Mouse (Mus musculus) limb, embryonic 14.5 days (tissue): ENCODE measurements around the gene Gdpgp1. TPM values are rescaled to one million over a fixed set of nuclear protein-coding genes. Genes with fewer than 3 reads are reported as not detected.

Experiments
- ATAC-seq: fragments of 200-750 bp; cut with Nextera tagmentation; 2 replicates; pipeline ENCODE4 v1.8.0; 2017; ENCODE audit warnings: low read depth, moderate number of reproducible peaks, moderate TSS enrichment; ENCODE audit not compliant: low FRiP score
- DNase-seq: peaks from one replicate; pipeline ENCODE4 v3.0.0-alpha.2; 2015; ENCODE audit warnings: low spot score
- H3K27ac ChIP-seq: fragments of 300-500 bp; sonication (generic); replicated peaks from 2 replicates; pipeline ENCODE4 v1.5.1; 2014; ENCODE audit warnings: low read depth, mild to moderate bottlenecking, low read length, moderate library complexity, mixed read lengths
- H3K27me3 ChIP-seq: fragments of 300-500 bp; sonication (generic); 2 replicates; pipeline ENCODE4 v1.6.1; 2014; ENCODE audit warnings: low read length, mixed read lengths; ENCODE audit not compliant: control insufficient read depth, insufficient read depth
- H3K36me3 ChIP-seq: fragments of 300-500 bp; sonication (generic); 2 replicates; pipeline ENCODE4 v1.6.1; 2014; ENCODE audit warnings: mild to moderate bottlenecking, low read length, moderate library complexity, mixed read lengths; ENCODE audit not compliant: control insufficient read depth, insufficient read depth
- H3K4me1 ChIP-seq: fragments of 300-500 bp; sonication (generic); 2 replicates; pipeline ENCODE4 v1.6.1; 2014; ENCODE audit warnings: antibody characterized with exemption, low read length, mixed read lengths; ENCODE audit not compliant: control insufficient read depth, insufficient read depth
- H3K4me2 ChIP-seq: fragments of 300-500 bp; sonication (generic); replicated peaks from 2 replicates; pipeline ENCODE4 v1.6.1; 2014; ENCODE audit warnings: low read depth, mild to moderate bottlenecking, low read length, moderate library complexity; ENCODE audit not compliant: severe bottlenecking
- H3K4me3 ChIP-seq: fragments of 300-500 bp; sonication (generic); replicated peaks from 2 replicates; pipeline ENCODE4 v1.5.1; 2014; ENCODE audit warnings: low read length
- H3K9ac ChIP-seq: fragments of 300-500 bp; sonication (generic); 2 replicates; pipeline ENCODE4 v1.6.1; 2014; ENCODE audit warnings: mild to moderate bottlenecking, low read depth, low read length, moderate library complexity; ENCODE audit not compliant: severe bottlenecking
- H3K9me3 ChIP-seq: fragments of 300-500 bp; sonication (generic); 2 replicates; pipeline ENCODE4 v1.6.1; 2016; ENCODE audit warnings: low read length; ENCODE audit not compliant: control insufficient read depth
- POLR2A ChIP-seq: fragments of 200-500 bp; IDR thresholded peaks from 2 replicates; pipeline ENCODE4 v1.8.0; 2012; ENCODE audit warnings: inconsistent platforms, mild to moderate bottlenecking, moderate library complexity, borderline replicate concordance; ENCODE audit not compliant: insufficient read depth, insufficient read length; ENCODE audit errors: extremely low read depth
- WGBS: fragments of 180-500 bp; shearing (Covaris S2); extraction: QIAGEN DNeasy Blood & Tissue Kit; methylation state at CpG from one replicate; pipeline ENCODE4 v1.1.7; 2014; 5-methylcytosine and 5-hydroxymethylcytosine counted together
- polyA plus RNA-seq, 2 experiments: library from polyadenylated mRNA; depleted of rRNA in 1 of 2; stranded (reverse) in 1 of 2; unstranded in 1 of 2; fragments of >200 nt; fragmentation: Nextera tagmentation in 1 of 2; extraction: Ambion mirVana in 1 of 2; gene quantifications; 2 replicates each; pipeline versions ENCODE4 v1.2.1 to v1.2.3; 2012 to 2014

Gdpgp1 gene
- polyA plus RNA-seq, 2 experiments, result 2.0 to 2.1 TPM

DNA sequence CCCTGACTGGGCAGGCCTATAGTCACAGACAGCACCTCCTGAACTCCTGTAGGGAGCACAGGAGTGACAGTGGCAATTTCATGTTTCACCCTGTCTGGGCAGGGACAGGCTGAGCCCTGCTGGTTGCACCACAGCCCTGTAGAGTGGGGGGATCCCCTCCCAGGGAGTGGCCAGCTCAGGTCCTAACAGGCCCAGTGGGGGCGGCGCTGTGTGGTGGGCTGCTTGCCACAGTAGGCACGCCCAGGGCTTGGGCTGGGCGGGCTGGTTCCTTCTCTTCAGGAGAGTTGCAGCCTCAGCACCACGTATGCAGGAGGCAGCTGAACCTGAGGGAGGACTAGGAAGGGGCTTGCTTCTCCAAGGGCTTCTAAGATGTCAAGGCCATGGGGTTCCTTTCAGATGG, 41.2 kb upstream of the Gdpgp1 start:
- 57% methylated on average over 4 of the region's 5 CpGs for WGBS
- Histone ChIP-seq H3K4me3 (no peak overlapping the region), H3K9ac (no peak overlapping the region), H3K27me3 (no peaks in the 10 kb centered on the region), H3K36me3 (no peaks in the 10 kb centered on the region), H3K4me2 (peak overlapping the region; percentile 45; the same call in 1 of the 2 replicates), H3K4me1 (peaks cover 35% of the 10 kb centered on the region), H3K9me3 (no peaks in the 10 kb centered on the region), H3K27ac (peak overlapping the region; percentile 75; the same call in 1 of the 2 replicates)
- TF ChIP-seq POLR2A, result no peak
- DNase-seq (peak; percentile 49), ATAC-seq (peak; percentile 35)

DNA sequence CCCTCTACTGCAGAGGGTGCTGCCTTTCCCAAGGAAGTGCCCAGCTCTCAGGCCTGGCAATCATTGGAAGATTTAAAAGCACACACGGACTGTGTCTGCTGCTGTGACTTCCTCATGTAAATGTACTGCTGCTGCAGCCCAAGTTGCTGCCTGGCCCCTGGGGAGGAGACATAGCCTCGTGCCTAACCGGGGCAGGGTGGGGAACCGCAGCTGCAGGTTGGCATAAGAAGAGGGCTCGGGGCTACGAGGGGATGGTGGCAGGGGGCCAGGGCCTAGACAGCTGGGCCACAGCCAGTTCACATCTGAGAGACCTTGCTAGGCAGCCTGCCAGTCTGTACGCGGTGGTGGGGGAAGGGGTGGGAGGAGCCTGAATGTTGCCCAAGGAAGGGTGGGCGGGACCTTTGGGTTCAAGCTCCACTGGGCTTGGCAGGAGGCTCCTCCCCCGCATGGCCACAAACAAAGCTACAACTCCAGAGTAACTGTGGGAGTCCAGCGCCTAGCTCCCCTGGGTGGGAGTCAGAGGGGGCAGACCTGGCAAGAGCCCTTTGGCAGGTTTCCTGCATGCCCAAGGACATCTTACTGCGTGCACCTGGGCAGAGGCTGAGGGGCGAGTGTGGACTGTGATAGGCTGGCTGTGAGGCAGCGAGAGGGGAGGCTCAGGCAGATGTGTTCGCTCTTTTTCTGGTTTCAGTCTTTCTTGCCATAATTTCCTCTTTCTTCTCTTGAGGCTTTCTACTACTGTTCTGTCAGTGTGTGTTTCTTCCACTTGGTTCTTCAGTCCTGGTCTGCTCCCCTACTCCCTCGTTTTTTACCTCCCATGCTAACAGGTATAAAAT, 40.2 kb upstream of the Gdpgp1 start:
- Histone ChIP-seq H3K27me3 (no peaks in the 10 kb centered on the region), H3K4me3 (peak overlapping the region; percentile 23), H3K9me3 (no peaks in the 10 kb centered on the region), H3K4me1 (peaks cover 32% of the 10 kb centered on the region), H3K9ac (0 out of 2 replicates have a peak overlapping the region, but pooled peaks have one; percentile 44), H3K27ac (peak overlapping the region; percentile 75), H3K4me2 (peak overlapping the region; percentile 45), H3K36me3 (no peaks in the 10 kb centered on the region)
- ATAC-seq, result peak; percentile 73
- WGBS, result 5% methylated on average over 16 of the region's 16 CpGs
- DNase-seq, result peak; percentile 84
- TF ChIP-seq POLR2A, result no peak

DNA sequence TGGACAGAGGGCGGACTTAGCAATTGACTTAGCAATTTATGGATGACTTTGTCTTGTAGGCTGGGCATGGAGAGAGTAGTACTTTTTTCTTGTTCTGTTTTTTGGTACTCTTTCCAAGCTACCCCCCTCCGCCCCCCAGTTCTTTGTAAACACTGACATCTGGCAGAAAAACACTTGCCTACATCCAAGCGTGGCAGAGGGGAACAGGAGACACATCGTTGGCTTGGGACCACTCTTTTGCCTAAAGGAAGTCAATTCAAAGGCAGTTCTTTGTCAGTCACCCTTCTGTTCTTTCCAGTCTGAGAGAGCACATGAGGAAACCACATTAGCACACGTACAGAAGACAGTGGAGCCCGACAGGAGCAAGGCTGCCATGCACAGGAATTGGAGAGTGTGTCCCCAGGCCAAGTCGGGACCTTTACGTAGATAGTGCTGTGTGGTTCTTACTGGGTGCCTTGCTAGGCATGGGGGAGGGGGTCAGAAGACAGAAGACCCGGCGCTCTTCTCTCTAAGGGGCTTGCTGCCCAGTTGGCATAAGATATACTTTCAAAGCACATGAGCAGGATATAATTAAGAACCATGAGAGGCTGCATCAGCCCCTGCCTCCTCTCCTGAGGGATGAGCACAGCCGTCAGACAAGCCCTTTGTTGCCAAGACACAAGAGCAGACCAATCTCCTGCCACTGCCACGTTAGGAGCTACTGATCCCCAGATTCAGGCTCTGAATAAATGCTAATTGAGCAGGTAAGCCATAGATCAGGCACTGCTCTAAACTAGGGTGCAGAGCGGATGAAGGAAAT, 38.5 kb upstream of the Gdpgp1 start:
- Histone ChIP-seq H3K4me2 (no peak overlapping the region), H3K9ac (no peak overlapping the region), H3K4me1 (peaks cover 30% of the 10 kb centered on the region), H3K27ac (no peak overlapping the region), H3K36me3 (no peaks in the 10 kb centered on the region), H3K9me3 (no peaks in the 10 kb centered on the region), H3K4me3 (no peak overlapping the region), H3K27me3 (no peaks in the 10 kb centered on the region)
- WGBS, result 77% methylated on average over 13 of the region's 13 CpGs
- no peak for DNase-seq
- no peak for TF ChIP-seq POLR2A
- ATAC-seq, result no peak

DNA sequence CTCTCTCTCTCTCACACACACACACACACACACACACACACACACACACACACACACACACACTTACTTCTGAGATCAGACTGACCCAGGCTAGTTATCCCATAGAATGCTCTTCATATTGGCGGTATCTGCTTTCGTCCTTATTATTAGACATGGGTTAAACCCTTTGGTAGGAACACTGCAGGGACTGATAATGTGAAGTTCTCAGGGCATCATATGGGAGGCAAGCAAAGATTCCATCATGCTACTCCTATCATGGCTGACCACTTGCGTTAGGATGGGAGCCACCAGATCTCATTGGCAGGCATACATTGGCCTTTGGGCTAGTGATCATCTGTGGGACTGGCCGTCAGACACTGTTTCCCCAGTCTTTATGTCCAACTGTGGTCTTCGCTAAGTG, 37.5 kb upstream of the Gdpgp1 start:
- Histone ChIP-seq H3K36me3 (no peaks in the 10 kb centered on the region), H3K4me2 (no peak overlapping the region), H3K27ac (no peak overlapping the region), H3K9ac (no peak overlapping the region), H3K4me1 (peaks cover 39% of the 10 kb centered on the region), H3K27me3 (no peaks in the 10 kb centered on the region), H3K4me3 (no peak overlapping the region), H3K9me3 (no peaks in the 10 kb centered on the region)
- TF ChIP-seq POLR2A, result no peak
- ATAC-seq (no peak), DNase-seq (no peak)
- WGBS, result 91% methylated on average over 5 of the region's 5 CpGs

DNA sequence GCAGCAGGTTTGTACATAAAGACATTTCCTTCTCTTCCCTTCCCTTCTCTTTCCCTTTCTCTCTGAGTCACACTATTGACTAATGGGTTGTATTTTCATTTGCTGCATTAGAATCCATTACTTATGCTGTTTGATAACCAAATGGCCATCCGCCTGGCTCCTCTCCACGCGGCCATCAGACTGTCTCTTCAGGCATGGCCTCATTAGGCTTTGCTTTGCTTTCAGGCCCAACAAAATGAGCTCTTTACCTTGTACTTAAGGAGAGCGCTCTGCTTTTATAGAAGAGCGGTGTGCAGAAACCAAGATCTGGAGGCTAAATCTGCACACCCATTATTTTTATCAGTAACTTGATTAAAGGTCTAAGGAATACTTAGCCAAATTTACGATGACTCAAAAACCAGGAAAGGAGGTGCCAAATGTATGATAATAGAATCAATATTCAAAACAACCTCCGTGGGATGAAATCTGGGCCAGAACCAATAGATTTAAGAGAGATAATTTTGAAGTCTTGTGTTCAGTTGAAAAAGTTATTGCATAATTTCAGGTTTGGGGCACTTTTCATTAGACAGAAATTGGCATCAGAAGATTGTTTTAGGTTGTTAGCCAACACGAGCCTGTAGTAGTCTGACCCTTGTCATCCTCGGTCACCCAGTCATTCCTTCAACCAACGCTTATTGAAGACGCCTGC, 36.9 kb upstream of the Gdpgp1 start:
- no peak for TF ChIP-seq POLR2A
- Histone ChIP-seq H3K27ac (no peak overlapping the region), H3K4me3 (no peak overlapping the region), H3K27me3 (no peaks in the 10 kb centered on the region), H3K9ac (no peak overlapping the region), H3K4me2 (no peak overlapping the region), H3K9me3 (no peaks in the 10 kb centered on the region), H3K36me3 (no peaks in the 10 kb centered on the region), H3K4me1 (peaks cover 45% of the 10 kb centered on the region)
- ATAC-seq (no peak), DNase-seq (no peak)
- 91% methylated on average over 10 of the region's 11 CpGs for WGBS
